Mouse (Mus musculus): ENCODE results near the gene Tldc1.

DNA sequence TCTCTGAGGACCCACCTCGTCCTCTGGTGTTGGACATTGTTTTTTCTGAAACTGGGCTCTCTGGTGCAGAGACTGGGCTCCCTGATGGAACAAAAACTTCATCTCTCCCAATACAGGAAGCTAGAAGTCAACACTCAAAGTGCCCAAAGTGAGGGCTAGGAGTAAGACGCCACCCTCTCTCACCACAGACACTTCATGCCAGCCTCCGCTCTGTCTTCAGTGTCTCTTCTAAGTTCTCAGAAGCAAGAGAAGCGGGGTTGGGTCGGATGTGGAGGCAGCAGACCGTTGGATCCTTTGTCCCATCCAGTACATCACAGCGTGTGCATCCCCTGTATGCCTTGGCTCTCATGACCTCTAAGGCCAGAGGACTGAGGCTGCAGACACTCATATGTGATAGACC is 11.4 kb upstream of the Tldc1 start:
- no peak for TF ChIP-seq POLR2A (IDR thresholded peaks at IDR 0.05; ENCODE audit: low read depth, low read length)
- no peak for TF ChIP-seq CTCF (IDR thresholded peaks at IDR 0.05; ENCODE audit: extremely low read depth, insufficient read length, insufficient replicate concordance, low read depth, low read length)
